Mouse (Mus musculus): ENCODE measurements around the gene Mrpl34. TPM values are rescaled to one million over a fixed set of nuclear protein-coding genes. Genes with fewer than 3 reads are reported as not detected.

The Mrpl34 gene
- polyA plus RNA-seq, 1 experiment from 2014 or later: 242 TPM

GRCm38 (mm10) chr8:71515043-71515442 lies 50.3 kb downstream of the Mrpl34 start:
- WGBS: 75% methylated on average over 5 of the region's 5 CpGs
- Histone ChIP-seq H3K9me3 (replicated peaks; ENCODE audit: low read length) (no peaks in the 10 kb centered on the region), H3K27ac (no peak overlapping the region), H3K27me3 (ENCODE audit: insufficient read depth, low read length) (no peaks in the 10 kb centered on the region), H3K4me2 (ENCODE audit: low read length) (no peak overlapping the region), H3K36me3 (ENCODE audit: insufficient read depth, low read length) (no peaks in the 10 kb centered on the region), H3K9ac (ENCODE audit: low read depth, low read length) (no peak overlapping the region), H3K4me1 (replicated peaks; ENCODE audit: insufficient read depth, low read length) (no peaks in the 10 kb centered on the region), H3K4me3 (replicated peaks; ENCODE audit: low read depth, low read length) (no peak overlapping the region)
- no peak for TF ChIP-seq CTCF (IDR thresholded peaks at IDR 0.05; ENCODE audit: low read depth)
- DNase-seq (ENCODE audit: low spot score): no peak
- no peak for ATAC-seq (replicated peaks; ENCODE audit: low FRiP score, low read depth)

Other genes with a start within 250 kb of the Mrpl34 start
- gene Myo9b, start 192.2 kb upstream of the Mrpl34 start, polyA plus RNA-seq (2015; fragmentation: Nextera tagmentation; extraction: Ambion mirVana): 10.0 and 11.5 TPM in 2 replicates
- gene Haus8, start 192.0 kb upstream of the Mrpl34 start, polyA plus RNA-seq (2015; fragmentation: Nextera tagmentation; extraction: Ambion mirVana): 21.9 and 25.5 TPM in 2 replicates
- gene Use1, start 98.1 kb upstream of the Mrpl34 start, polyA plus RNA-seq (2015; fragmentation: Nextera tagmentation; extraction: Ambion mirVana): 129 and 140 TPM in 2 replicates
- gene Ocel1, start 93.7 kb upstream of the Mrpl34 start, polyA plus RNA-seq (2015; fragmentation: Nextera tagmentation; extraction: Ambion mirVana): 8.1 and 8.4 TPM in 2 replicates
- gene Nr2f6, start 83.0 kb upstream of the Mrpl34 start, polyA plus RNA-seq (2015; fragmentation: Nextera tagmentation; extraction: Ambion mirVana): 110 and 138 TPM in 2 replicates
- 18.8 and 20.4 TPM in 2 replicates for gene Ushbp1, start 69.2 kb upstream of the Mrpl34 start, polyA plus RNA-seq (2015; fragmentation: Nextera tagmentation; extraction: Ambion mirVana)
- gene Babam1, start 68.1 kb upstream of the Mrpl34 start, polyA plus RNA-seq (2015; fragmentation: Nextera tagmentation; extraction: Ambion mirVana): 92.3 and 96.4 TPM in 2 replicates
- gene Ankle1, start 58.9 kb upstream of the Mrpl34 start, polyA plus RNA-seq (2015; fragmentation: Nextera tagmentation; extraction: Ambion mirVana): 7.9 and 9.2 TPM in 2 replicates
- gene Abhd8, start 1.3 kb upstream of the Mrpl34 start, polyA plus RNA-seq (2015; fragmentation: Nextera tagmentation; extraction: Ambion mirVana): 35.0 and 38.3 TPM in 2 replicates
- 88.0 and 93.7 TPM in 2 replicates for gene Dda1, start 4.2 kb downstream of the Mrpl34 start, polyA plus RNA-seq (2015; fragmentation: Nextera tagmentation; extraction: Ambion mirVana)
- gene Ano8, start 21.0 kb downstream of the Mrpl34 start, polyA plus RNA-seq (2015; fragmentation: Nextera tagmentation; extraction: Ambion mirVana): 0.84 and 1.4 TPM in 2 replicates
- 14.5 and 14.6 TPM in 2 replicates for gene Gtpbp3, start 23.1 kb downstream of the Mrpl34 start, polyA plus RNA-seq (2015; fragmentation: Nextera tagmentation; extraction: Ambion mirVana)
- 182 and 208 TPM in 2 replicates for gene Plvap, start 46.8 kb downstream of the Mrpl34 start, polyA plus RNA-seq (2015; fragmentation: Nextera tagmentation; extraction: Ambion mirVana)
- gene Ccdc194, start 60.8 kb downstream of the Mrpl34 start, polyA plus RNA-seq (2015; fragmentation: Nextera tagmentation; extraction: Ambion mirVana): 0.19 and 0.20 TPM in 2 replicates
- gene Bst2, start 72.5 kb downstream of the Mrpl34 start, polyA plus RNA-seq (2015; fragmentation: Nextera tagmentation; extraction: Ambion mirVana): 106 and 124 TPM in 2 replicates
- 129 and 131 TPM in 2 replicates for gene Mvb12a, start 78.0 kb downstream of the Mrpl34 start, polyA plus RNA-seq (2015; fragmentation: Nextera tagmentation; extraction: Ambion mirVana)
- 17.1 and 19.1 TPM in 2 replicates for gene Tmem221, start 93.9 kb downstream of the Mrpl34 start, polyA plus RNA-seq (2015; fragmentation: Nextera tagmentation; extraction: Ambion mirVana)
- 0.13 and 0.20 TPM in 2 replicates for gene Nxnl1, start 101.6 kb downstream of the Mrpl34 start, polyA plus RNA-seq (2015; fragmentation: Nextera tagmentation; extraction: Ambion mirVana)
- gene Slc27a1, start 103.9 kb downstream of the Mrpl34 start, polyA plus RNA-seq (2015; fragmentation: Nextera tagmentation; extraction: Ambion mirVana): 50.5 and 53.7 TPM in 2 replicates
- 279 and 296 TPM in 2 replicates for gene Pgls, start 127.2 kb downstream of the Mrpl34 start, polyA plus RNA-seq (2015; fragmentation: Nextera tagmentation; extraction: Ambion mirVana)
- 2.5 and 2.8 TPM in 2 replicates for gene Fam129c, start 132.7 kb downstream of the Mrpl34 start, polyA plus RNA-seq (2015; fragmentation: Nextera tagmentation; extraction: Ambion mirVana)
- gene Colgalt1, start 146.0 kb downstream of the Mrpl34 start, polyA plus RNA-seq (2015; fragmentation: Nextera tagmentation; extraction: Ambion mirVana): 64.1 and 66.2 TPM in 2 replicates
- 0.50 and 0.60 TPM in 2 replicates for gene Unc13a, start 206.8 kb downstream of the Mrpl34 start, polyA plus RNA-seq (2015; fragmentation: Nextera tagmentation; extraction: Ambion mirVana)
- 5.3 TPM in 2 replicates for gene Jak3, start 211.3 kb downstream of the Mrpl34 start, polyA plus RNA-seq (2015; fragmentation: Nextera tagmentation; extraction: Ambion mirVana)
- gene Insl3, start 224.3 kb downstream of the Mrpl34 start, polyA plus RNA-seq (2015; fragmentation: Nextera tagmentation; extraction: Ambion mirVana): 1.3 TPM in 2 replicates
- 4.3 TPM in 2 replicates for gene B3gnt3, start 236.8 kb downstream of the Mrpl34 start, polyA plus RNA-seq (2015; fragmentation: Nextera tagmentation; extraction: Ambion mirVana)

All from kidney, postnatal 0 days (tissue).